16 mouse cellular contexts compared by ENCODE assay signal in the genomic region with DNA sequence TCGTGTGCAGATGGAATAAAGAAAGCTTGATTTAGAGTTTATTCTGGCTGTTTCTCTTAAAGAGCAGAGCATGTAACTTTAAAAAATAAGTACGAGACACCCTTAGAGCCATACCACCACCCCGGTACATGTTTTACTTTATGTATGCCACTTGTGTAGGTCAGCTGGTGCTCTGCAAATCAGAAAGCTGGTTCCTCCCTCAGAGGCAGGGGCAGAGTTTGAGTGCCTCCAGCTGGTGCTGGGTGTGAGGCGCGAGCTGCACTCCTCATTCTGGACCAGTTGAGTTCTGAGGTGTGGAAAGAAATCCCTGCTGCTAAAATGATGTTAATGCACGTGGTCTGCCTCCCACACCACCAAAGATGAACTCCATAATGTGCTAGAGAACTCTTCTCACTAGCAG. TPM values are rescaled to one million over a fixed set of nuclear protein-coding genes. Genes with fewer than 3 reads are reported as not detected.
DNase-seq lines count a peak whose midpoint lies in the region; ATAC-seq and TF ChIP-seq lines count a peak whose summit lies in the region.
"Had no signal": no experiment of that assay in that cellular context is flagged by ENCODE, and none has a peak within 500 bp of the region (broad histone marks: within the 10 kb centered on the region; RNA-seq: fewer than 3 reads in every experiment).

No protein-coding gene starts in this region.

- DNase-seq in cerebellum, postnatal 10 days = peak; percentile 10 to 19
- no peak for DNase-seq in cerebellum, adult 11 months
- peak; percentile 49 for DNase-seq in midbrain, embryonic 11.5 days (ENCODE audit: low spot score, missing footprints)
- DNase-seq in midbrain, embryonic 14.5 days = no peak
- no peak for DNase-seq in layer of hippocampus, adult 8-10 months (ENCODE audit: low spot score in 2 of 2)
- DNase-seq: cerebellum, adult 8-10 months; gastrocnemius, postnatal 36 days; thymus, postnatal 14 days had no signal

- TF ChIP-seq CTCF in small intestine, adult 2 months (IDR thresholded peaks at IDR 0.05; ENCODE audit: extremely low read depth, insufficient read length, insufficient replicate concordance, low read depth, low read length) = peak; percentile 14; the same call in 1 of the 2 replicates

- H3K9me3 ChIP-seq in hindbrain, embryonic 16.5 days (ENCODE audit: control insufficient read depth, low read length) = no peaks in the 10 kb centered on the region
- H3K9me3 ChIP-seq in hindbrain, embryonic 13.5 days = no peaks in the 10 kb centered on the region
- H3K9me3 ChIP-seq in midbrain, embryonic 11.5 days (ENCODE audit: control insufficient read depth, low read length) = no peaks in the 10 kb centered on the region
- no peaks in the 10 kb centered on the region for H3K9me3 ChIP-seq in midbrain, embryonic 14.5 days (ENCODE audit: control insufficient read depth, low read length)
- H3K9me3 ChIP-seq: embryonic facial prominence, embryonic 12.5 days; heart, embryonic 15.5 days; limb, embryonic 12.5 days had no signal

- WGBS in hindbrain, embryonic 16.5 days = 51% methylated on average over 6 of the region's 6 CpGs
- WGBS in hindbrain, embryonic 13.5 days = 56% methylated on average over 6 of the region's 6 CpGs
- WGBS in midbrain, embryonic 11.5 days = 70% methylated on average over 6 of the region's 6 CpGs
- WGBS in midbrain, embryonic 14.5 days = 72% methylated on average over 6 of the region's 6 CpGs
- 69% methylated on average over 6 of the region's 6 CpGs for WGBS in small intestine, adult 2 months

- no peak overlapping the region for H3K9ac ChIP-seq in hindbrain, embryonic 16.5 days (ENCODE audit: low read depth, low read length)
- no peak overlapping the region for H3K9ac ChIP-seq in hindbrain, embryonic 13.5 days
- no peak overlapping the region for H3K9ac ChIP-seq in midbrain, embryonic 11.5 days (ENCODE audit: low read length)
- H3K9ac ChIP-seq in midbrain, embryonic 14.5 days (replicated peaks; ENCODE audit: low read length) = no peak overlapping the region
- H3K9ac ChIP-seq: embryonic facial prominence, embryonic 12.5 days; heart, embryonic 15.5 days; limb, embryonic 12.5 days had no signal

- no peak overlapping the region for H3K27ac ChIP-seq in hindbrain, embryonic 16.5 days (ENCODE audit: low read depth, low read length)
- H3K27ac ChIP-seq in hindbrain, embryonic 13.5 days = no peak overlapping the region
- H3K27ac ChIP-seq in midbrain, embryonic 11.5 days (ENCODE audit: low read depth, low read length) = no peak overlapping the region
- H3K27ac ChIP-seq in midbrain, embryonic 14.5 days (replicated peaks; ENCODE audit: low read depth, low read length) = no peak overlapping the region
- H3K27ac ChIP-seq in small intestine, adult 2 months (ENCODE audit: insufficient read depth, low read depth, low read length) = peak overlapping the region; percentile 76
- H3K27ac ChIP-seq: embryonic facial prominence, embryonic 12.5 days; heart, embryonic 15.5 days; limb, embryonic 12.5 days had no signal

- H3K4me2 ChIP-seq in hindbrain, embryonic 16.5 days (ENCODE audit: low read length) = no peak overlapping the region
- no peak overlapping the region for H3K4me2 ChIP-seq in hindbrain, embryonic 13.5 days
- H3K4me2 ChIP-seq in midbrain, embryonic 11.5 days = no peak overlapping the region
- H3K4me2 ChIP-seq in midbrain, embryonic 14.5 days (ENCODE audit: low read length) = no peak overlapping the region
- H3K4me2 ChIP-seq: embryonic facial prominence, embryonic 12.5 days; heart, embryonic 15.5 days; limb, embryonic 12.5 days had no signal

- H3K4me3 ChIP-seq in hindbrain, embryonic 16.5 days (ENCODE audit: low read length) = no peak overlapping the region
- no peak overlapping the region for H3K4me3 ChIP-seq in hindbrain, embryonic 13.5 days
- H3K4me3 ChIP-seq in midbrain, embryonic 11.5 days (ENCODE audit: low read depth, low read length) = no peak overlapping the region
- no peak overlapping the region for H3K4me3 ChIP-seq in midbrain, embryonic 14.5 days (replicated peaks; ENCODE audit: low read depth, low read length)
- H3K4me3 ChIP-seq in small intestine, adult 2 months (ENCODE audit: low read depth, low read length) = no peak overlapping the region
- H3K4me3 ChIP-seq: embryonic facial prominence, embryonic 12.5 days; heart, embryonic 15.5 days; limb, embryonic 12.5 days had no signal

- no peak for TF ChIP-seq POLR2A in small intestine, adult 2 months (IDR thresholded peaks at IDR 0.05; ENCODE audit: low read depth, low read length)

- H3K4me1 ChIP-seq in hindbrain, embryonic 16.5 days (ENCODE audit: control insufficient read depth, insufficient read depth, low read depth, low read length) = peaks cover 3% of the 10 kb centered on the region; the same call in 1 of the 2 replicates
- H3K4me1 ChIP-seq in hindbrain, embryonic 13.5 days (replicated peaks) = peaks cover 11% of the 10 kb centered on the region; the same call in 1 of the 2 replicates
- H3K4me1 ChIP-seq in midbrain, embryonic 11.5 days (ENCODE audit: control insufficient read depth, insufficient read depth, low read length) = peaks cover 2% of the 10 kb centered on the region; the same call in 1 of the 2 replicates
- H3K4me1 ChIP-seq in midbrain, embryonic 14.5 days (ENCODE audit: control insufficient read depth, insufficient read depth, low read length) = no peaks in the 10 kb centered on the region
- peaks cover 15% of the 10 kb centered on the region for H3K4me1 ChIP-seq in small intestine, adult 2 months (ENCODE audit: control insufficient read depth, insufficient read depth, insufficient read length, low read length)
- H3K4me1 ChIP-seq: embryonic facial prominence, embryonic 12.5 days; heart, embryonic 15.5 days had no signal

- H3K27me3 ChIP-seq in hindbrain, embryonic 16.5 days (replicated peaks; ENCODE audit: control insufficient read depth, insufficient read depth, low read length) = no peaks in the 10 kb centered on the region
- no peaks in the 10 kb centered on the region for H3K27me3 ChIP-seq in hindbrain, embryonic 13.5 days
- no peaks in the 10 kb centered on the region for H3K27me3 ChIP-seq in midbrain, embryonic 11.5 days (ENCODE audit: control insufficient read depth, insufficient read depth, low read length)
- no peaks in the 10 kb centered on the region for H3K27me3 ChIP-seq in midbrain, embryonic 14.5 days (ENCODE audit: control insufficient read depth, insufficient read depth, low read length)
- H3K27me3 ChIP-seq in small intestine, adult 2 months (ENCODE audit: control insufficient read depth, insufficient read depth, low read length) = no peaks in the 10 kb centered on the region
- H3K27me3 ChIP-seq: embryonic facial prominence, embryonic 12.5 days; heart, embryonic 15.5 days; limb, embryonic 12.5 days; Patski had no signal

- 0 out of 2 replicates have a peak, but pooled peaks cover 3% of the 10 kb centered on the region for H3K36me3 ChIP-seq in hindbrain, embryonic 16.5 days (ENCODE audit: control insufficient read depth, insufficient read depth, low read length)
- peaks cover 11% of the 10 kb centered on the region for H3K36me3 ChIP-seq in hindbrain, embryonic 13.5 days
- H3K36me3 ChIP-seq in midbrain, embryonic 11.5 days (ENCODE audit: control insufficient read depth, insufficient read depth, low read length) = no peaks in the 10 kb centered on the region
- H3K36me3 ChIP-seq in midbrain, embryonic 14.5 days (ENCODE audit: control insufficient read depth, insufficient read depth, low read length) = peaks cover under 1% of the 10 kb centered on the region; the same call in 1 of the 2 replicates
- peaks cover 13% of the 10 kb centered on the region for H3K36me3 ChIP-seq in small intestine, adult 2 months (ENCODE audit: control insufficient read depth, insufficient read depth, low read length)

- 0 out of 2 replicates have a peak, but pooled peaks have one; percentile 34 for ATAC-seq in hindbrain, embryonic 16.5 days
- ATAC-seq in hindbrain, embryonic 13.5 days (ENCODE audit: low FRiP score) = no peak
- ATAC-seq in midbrain, embryonic 11.5 days (ENCODE audit: low FRiP score) = no peak
- ATAC-seq in midbrain, embryonic 14.5 days (ENCODE audit: low FRiP score, low TSS enrichment) = no peak
- ATAC-seq: inflammation-experienced regulatory T-cells, adult 6 months; Patski had no signal

RNA-seq across cellular contexts. Expression of a gene that starts 53.8 kb away (rescaled TPM):
- polyA plus RNA-seq in hindbrain, embryonic 16.5 days (2015; fragmentation: Nextera tagmentation; extraction: Ambion mirVana) = 78.8 and 85.8 TPM in 2 replicates
- polyA plus RNA-seq in hindbrain, embryonic 13.5 days (2015; fragmentation: Nextera tagmentation; extraction: Ambion mirVana) = 51.7 and 53.3 TPM in 2 replicates
- 19.1 and 20.1 TPM in 2 replicates for polyA plus RNA-seq in midbrain, embryonic 11.5 days (2014; fragmentation: Nextera tagmentation; extraction: Ambion mirVana)
- 48.3 and 57.7 TPM in 2 replicates for polyA plus RNA-seq in midbrain, embryonic 14.5 days (2014; fragmentation: Nextera tagmentation; extraction: Ambion mirVana)
- 38.7 and 102 TPM in 2 replicates for polyA plus RNA-seq in small intestine, adult 2 months (2012; rRNA removed)
- 10 to 100 TPM; 26.0 to 29.0 (median 28.6) TPM for total RNA-seq in layer of hippocampus, adult 8-10 months (2022)

Comparison
In these comparisons a context has a peak if more than half of its experiments do, and no peak if none do; other contexts are left out.
1. DNase-seq: peak in cerebellum, postnatal 10 days (2 of 2) and midbrain, embryonic 11.5 days (single experiment); none in cerebellum, adult 11 months (single experiment), midbrain, embryonic 14.5 days (single experiment) and layer of hippocampus, adult 8-10 months (0 of 2).